Mouse (Mus musculus) WW6 (cell line): Measurements from ENCODE around the gene Arsa.
"Not testable (repeated sequence)": the region's sequence is repeated elsewhere in the genome, so short reads cannot be mapped to it uniquely, and the experiment has no call there.

ENCODE experiments used
- DNase-seq: peaks from one replicate; pipeline ENCODE4 v3.0.0-alpha.2; 2013; ENCODE audit warnings: low read depth, low spot score

The Arsa gene

DNA sequence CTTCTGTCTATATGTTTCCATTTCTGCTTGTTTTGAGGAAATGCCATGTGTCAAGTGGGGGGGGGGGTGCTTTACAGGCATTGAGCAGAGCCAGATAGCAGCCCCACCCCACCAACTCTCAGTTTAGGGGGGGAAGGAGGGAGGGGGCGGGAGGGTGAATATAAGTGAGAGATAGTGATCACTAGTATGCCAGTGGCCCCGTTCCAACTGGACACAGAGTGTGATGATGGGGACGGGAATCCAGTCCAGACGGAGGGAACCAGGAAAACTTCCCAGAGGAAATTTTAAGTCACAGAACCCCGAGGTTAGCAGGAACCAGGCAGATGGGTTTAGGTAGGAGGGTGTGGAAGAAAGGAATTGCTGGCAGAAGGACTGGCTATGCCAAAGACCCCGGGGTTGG is 21.6 kb downstream of the Arsa start:
- no peak for DNase-seq

DNA sequence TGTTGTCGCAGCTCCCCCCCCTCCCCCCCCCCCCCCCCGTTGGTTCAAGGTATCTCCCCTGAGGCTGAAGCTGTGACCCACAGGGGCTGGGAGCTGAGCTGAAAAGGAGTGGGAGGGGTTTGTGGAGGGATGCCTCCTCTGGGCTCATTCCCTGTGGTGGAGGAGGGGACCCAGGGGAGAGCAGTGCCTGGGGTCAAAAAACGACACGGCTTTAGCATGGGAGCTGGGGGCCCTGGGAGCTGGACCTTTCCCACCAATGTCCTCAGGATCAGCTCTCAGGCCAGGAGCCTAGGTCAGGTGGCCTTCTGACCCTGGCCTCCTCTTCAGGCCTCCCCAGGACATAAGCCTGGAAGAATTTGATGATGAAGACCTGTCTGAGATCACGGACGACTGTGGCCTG is 22.4 kb downstream of the Arsa start:
- DNase-seq, result no peak

GRCm38 (mm10) chr15:89453865-89454478 is 23.3 kb downstream of the Arsa start, which contains the start of gene Mapk8ip2:
TSS of gene Mapk8ip2 (plus strand) at chr15:89453913.
- DNase-seq, result no peak

- no peak for DNase-seq
Measured at GRCm38 (mm10) chr15:89452906-89453864, 24.0 kb downstream of the Arsa start.

- DNase-seq, result no peak
Measured at GRCm38 (mm10) chr15:89442486-89443070, 34.6 kb downstream of the Arsa start.

- DNase-seq, result no peak
Measured at GRCm38 (mm10) chr15:89435878-89436277, 41.3 kb downstream of the Arsa start.

DNA sequence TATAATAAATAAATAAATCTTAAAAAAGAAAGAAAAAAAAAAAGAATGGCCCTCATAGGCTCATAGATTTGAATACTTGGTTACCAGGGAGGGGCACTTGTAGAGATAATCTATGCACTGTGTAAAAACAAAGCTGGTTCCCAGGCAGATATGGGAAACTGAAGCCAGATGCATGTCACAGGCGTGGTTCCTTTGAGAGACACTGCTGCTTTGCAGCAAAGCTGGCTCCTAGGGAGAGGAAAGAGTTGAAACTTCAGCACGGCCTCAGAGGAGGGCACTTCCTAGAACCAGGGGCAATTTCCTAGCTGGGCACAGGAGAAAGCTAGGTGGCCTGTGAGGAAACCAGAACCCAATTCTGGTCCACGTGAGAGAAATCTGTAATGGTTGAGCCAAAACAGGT is 43.1 kb downstream of the Arsa start:
- DNase-seq, result no peak

DNA sequence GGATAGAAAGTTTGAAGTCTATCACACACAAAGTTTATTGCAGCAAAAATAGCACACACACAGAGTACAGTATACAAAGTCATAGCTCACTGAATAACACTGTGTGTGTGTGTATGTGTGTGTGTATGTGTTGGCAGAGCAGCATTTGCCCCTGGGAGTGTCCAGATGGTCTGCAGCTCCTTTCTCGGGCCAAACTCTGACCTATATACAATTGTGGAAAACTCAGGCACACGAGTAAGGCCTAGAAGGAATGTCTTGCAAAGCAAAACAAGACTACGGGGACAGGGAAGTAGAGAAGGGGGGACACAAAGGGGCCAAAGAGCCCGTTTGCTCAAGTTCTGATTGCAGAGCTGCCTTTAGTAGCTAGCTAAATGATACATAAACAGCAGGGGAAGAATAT is 44.3 kb downstream of the Arsa start:
- DNase-seq, result no peak

GRCm38 (mm10) chr15:89431806-89432205 is 45.4 kb downstream of the Arsa start:
- DNase-seq, result no peak

DNA sequence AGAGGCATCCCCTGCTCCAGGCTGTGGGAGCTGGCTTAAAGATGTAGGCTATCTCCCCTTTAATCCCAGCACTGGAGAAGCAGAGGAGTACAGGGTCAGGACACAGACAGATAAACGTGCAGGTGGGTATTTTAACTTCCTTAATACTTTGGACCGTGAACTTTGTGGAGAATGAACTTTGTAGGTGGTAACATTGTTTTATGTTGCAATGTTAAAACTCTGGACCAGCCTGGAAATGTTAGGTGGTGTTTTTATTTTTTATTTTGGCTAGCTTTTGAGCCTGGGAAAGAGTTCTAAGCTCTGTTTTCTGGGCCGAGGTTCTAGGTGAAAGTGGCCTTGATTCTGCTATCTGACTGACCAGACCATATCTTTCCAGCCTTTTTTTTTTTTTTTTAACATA is 46.0 kb downstream of the Arsa start:
- DNase-seq, result no peak

DNA sequence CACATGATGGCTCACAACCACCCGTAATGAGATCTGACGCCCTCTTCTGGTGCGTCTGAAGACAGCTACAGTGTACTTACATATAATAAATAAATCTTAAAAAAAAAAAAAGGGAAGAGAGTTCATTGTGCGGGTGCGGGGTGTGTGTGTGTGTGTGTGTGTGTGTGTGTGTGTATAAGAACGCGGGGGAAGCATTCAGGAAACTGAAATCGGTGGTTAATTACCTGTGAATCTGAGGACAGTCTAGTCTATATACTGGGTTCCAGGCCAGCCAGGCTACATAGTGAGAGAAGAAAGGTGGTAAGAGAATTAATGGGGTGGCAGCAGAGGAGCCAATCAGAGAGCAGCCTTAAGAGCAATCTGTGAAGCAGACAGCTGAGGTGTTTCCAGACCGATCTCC is 46.5 kb downstream of the Arsa start:
- DNase-seq, result not testable (repeated sequence)

GRCm38 (mm10) chr15:89430341-89430740 is 46.9 kb downstream of the Arsa start:
- DNase-seq, result no peak

- DNase-seq, result peak; percentile 57
Measured at GRCm38 (mm10) chr15:89429352-89430221, 47.6 kb downstream of the Arsa start, which contains the start of the genes C730034F03Rik, Gm44502 and Chkb. TSS of gene C730034F03Rik (plus strand) at chr15:89429589. TSS of gene Gm44502 (minus strand) at chr15:89429696. TSS of gene Chkb (minus strand) at chr15:89429908.

GRCm38 (mm10) chr15:89428821-89429351 is 48.3 kb downstream of the Arsa start:
- no peak for DNase-seq

DNA sequence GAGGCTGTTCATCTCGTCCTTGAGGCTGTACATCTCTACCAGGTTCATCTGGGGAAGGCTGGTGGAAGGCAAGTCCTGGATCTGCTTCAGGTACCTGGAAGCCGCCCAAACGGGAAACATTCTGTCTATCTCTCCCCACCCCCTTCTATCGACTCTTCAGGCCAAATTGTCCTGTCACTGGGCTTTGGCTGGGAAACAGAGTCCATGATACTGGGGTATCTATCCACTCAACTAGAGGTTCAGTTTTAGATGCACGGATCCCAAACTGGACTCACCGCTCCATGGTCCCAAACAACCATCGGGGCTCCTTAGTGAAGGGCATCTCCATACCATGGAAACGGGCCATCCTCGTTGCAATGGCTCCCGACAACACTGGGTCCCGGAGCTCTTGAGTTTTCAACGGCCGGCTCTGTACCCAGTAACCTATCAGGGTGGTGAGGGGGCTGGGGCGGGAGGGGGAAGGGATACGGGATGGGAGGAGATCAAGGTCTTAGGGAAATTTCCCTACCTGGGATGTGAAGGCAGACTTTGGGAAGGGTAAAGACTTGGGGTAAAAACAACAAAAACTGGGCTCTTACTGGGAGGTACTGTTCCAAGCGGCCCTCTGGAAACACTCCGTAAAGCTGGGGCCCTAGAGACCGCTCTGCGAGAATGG is 49.0 kb downstream of the Arsa start:
- no peak for DNase-seq

DNA sequence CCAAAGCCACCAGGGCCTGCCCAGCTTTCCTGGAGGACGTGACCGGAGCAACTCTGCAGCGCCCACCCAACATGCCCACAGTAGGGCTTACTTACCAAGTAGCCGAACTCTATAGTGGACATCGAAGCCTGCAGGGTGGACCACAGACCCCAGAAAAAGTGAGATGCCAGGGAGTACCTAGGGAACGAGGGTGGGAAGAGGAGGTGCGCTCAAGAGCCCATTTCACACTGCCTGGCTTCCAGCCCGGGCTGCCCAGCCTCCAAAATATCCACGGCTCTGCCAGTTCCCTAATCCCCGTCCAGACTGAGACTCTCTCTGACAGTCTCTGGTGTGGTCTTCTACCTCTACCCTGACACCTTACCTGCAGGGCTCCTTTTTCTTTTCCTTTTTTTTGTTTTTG is 50.5 kb downstream of the Arsa start:
- DNase-seq, result no peak

DNA sequence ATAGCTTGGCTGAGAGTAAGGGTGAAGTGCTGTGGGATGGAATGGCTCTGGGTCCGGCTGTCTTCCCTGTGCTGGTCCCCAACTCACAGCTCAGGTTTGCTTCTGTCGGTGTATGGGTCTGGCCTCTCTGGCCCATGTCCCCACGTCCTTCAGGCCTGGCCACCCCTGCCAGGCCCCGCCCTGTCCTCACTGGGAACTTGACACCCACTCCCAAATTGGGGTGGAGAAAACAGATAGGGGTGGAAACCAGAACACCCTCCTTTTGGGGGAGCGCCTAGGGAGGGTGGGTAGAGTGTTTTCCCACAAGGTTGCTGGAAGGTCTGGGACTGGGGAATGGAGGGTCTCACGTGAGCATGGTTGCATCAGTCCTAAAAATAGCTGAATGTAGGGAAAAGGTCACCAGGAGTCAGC is 51.5 kb downstream of the Arsa start, which contains the start of gene Cpt1b:
Cpt1b (minus strand) TSS at position 153 of the 411 bp plus-strand sequence.
- no peak for DNase-seq

DNA sequence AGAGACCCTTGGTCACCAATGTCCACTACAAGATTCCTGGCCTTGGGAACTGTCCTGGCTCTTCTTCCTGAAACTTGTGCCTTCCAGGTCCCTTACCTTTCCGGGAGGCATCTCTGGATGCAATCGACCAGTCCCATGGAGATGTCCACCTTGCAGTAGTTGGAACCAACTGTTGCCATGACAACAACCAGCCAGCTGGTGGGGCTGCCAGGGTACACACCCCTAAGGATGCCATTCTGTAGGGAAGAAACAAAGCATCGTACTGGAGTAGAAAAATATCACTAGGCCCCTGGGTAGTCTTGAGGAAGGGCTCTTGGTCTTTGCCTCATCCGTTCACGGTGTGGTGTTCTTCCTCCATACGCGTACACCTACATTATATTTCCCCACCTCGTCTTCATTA is 52.6 kb downstream of the Arsa start:
- no peak for DNase-seq
